Mouse (Mus musculus) heart, embryonic 15.5 days (tissue): Measurements from ENCODE around the gene Gm17949. TPM values are rescaled to one million over a fixed set of nuclear protein-coding genes. Genes with fewer than 3 reads are reported as not detected.

Source experiments
- ATAC-seq: fragments of 200-750 bp; cut with Nextera tagmentation; replicated peaks from 2 replicates; pipeline ENCODE4 v1.8.0; 2017; ENCODE audit warnings: low read depth, moderate TSS enrichment; ENCODE audit not compliant: insufficient number of reproducible peaks, insufficient read depth, low FRiP score
- H3K27ac ChIP-seq: fragments of 300-500 bp; sonication (generic); 2 replicates; pipeline ENCODE4 v1.5.1; 2015; ENCODE audit warnings: mild to moderate bottlenecking, inconsistent platforms
- H3K27me3 ChIP-seq: fragments of 300-500 bp; sonication (generic); 2 replicates; pipeline ENCODE4 v1.6.1; 2015; ENCODE audit warnings: inconsistent platforms
- H3K36me3 ChIP-seq: fragments of 300-500 bp; sonication (generic); 2 replicates; pipeline ENCODE4 v1.6.1; 2015; ENCODE audit warnings: mild to moderate bottlenecking, inconsistent platforms
- H3K4me1 ChIP-seq: fragments of 300-500 bp; sonication (generic); replicated peaks from 2 replicates; pipeline ENCODE4 v1.6.1; 2015; ENCODE audit warnings: inconsistent platforms
- H3K4me2 ChIP-seq: fragments of 300-500 bp; sonication (generic); 2 replicates; pipeline ENCODE4 v1.6.1; 2015; ENCODE audit warnings: inconsistent platforms, mild to moderate bottlenecking, moderate library complexity
- H3K4me3 ChIP-seq: fragments of 300-500 bp; sonication (generic); 2 replicates; pipeline ENCODE4 v1.5.1; 2015; ENCODE audit warnings: mild to moderate bottlenecking, inconsistent platforms
- H3K9ac ChIP-seq: fragments of 300-500 bp; sonication (generic); 2 replicates; pipeline ENCODE4 v1.6.1; 2015; ENCODE audit warnings: mild to moderate bottlenecking, inconsistent platforms
- H3K9me3 ChIP-seq: fragments of 300-500 bp; sonication (generic); replicated peaks from 2 replicates; pipeline ENCODE4 v1.6.1; 2016; ENCODE audit warnings: inconsistent platforms
- WGBS: fragments of 180-500 bp; shearing (Covaris S2); methylation state at CpG from one replicate; pipeline ENCODE4 v1.1.7; 2015; ENCODE audit warnings: mixed read lengths; 5-methylcytosine and 5-hydroxymethylcytosine counted together
- polyA plus RNA-seq: library from polyadenylated mRNA; unstranded; fragments of >200 nt; fragmentation: Nextera tagmentation; extraction: Ambion mirVana; gene quantifications from 2 replicates; pipeline ENCODE4 v1.2.1, GENCODE M21; 2015

The Gm17949 gene
- polyA plus RNA-seq, 1 experiment from 2014 or later: 0.48 TPM

DNA sequence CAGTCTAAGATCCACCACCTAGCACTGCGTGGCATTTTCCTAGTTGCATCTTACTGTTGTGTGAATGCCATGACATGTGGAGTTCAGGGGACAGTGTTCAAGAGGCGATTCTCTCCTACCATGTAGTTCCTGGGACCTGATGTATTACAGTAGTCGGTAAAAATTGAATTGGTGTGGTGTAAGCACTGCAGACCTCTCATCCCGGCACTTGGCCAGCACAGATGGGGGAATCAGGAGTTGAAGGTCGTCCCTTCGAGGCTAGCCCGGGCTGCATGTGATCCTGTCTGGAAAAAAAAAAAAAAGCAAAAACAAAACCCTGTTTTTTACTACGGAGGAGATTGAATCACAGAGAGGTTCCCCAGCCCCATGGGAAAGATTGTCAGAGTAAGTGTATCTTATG, 16.2 kb upstream of the Gm17949 start:
- WGBS: 82% methylated on average over 8 of the region's 8 CpGs
- H3K27me3 ChIP-seq: no peaks in the 10 kb centered on the region
- no peak overlapping the region for H3K27ac ChIP-seq
- H3K4me1 ChIP-seq: peaks cover 27% of the 10 kb centered on the region
- H3K36me3 ChIP-seq: peaks cover 46% of the 10 kb centered on the region
- H3K9ac ChIP-seq: no peak overlapping the region
- H3K4me3 ChIP-seq: no peak overlapping the region
- H3K4me2 ChIP-seq: no peak overlapping the region
- ATAC-seq: no peak
- no peaks in the 10 kb centered on the region for H3K9me3 ChIP-seq

GRCm38 (mm10) chr17:56996506-56996905, 14.8 kb upstream of the Gm17949 start:
- H3K9me3 ChIP-seq: no peaks in the 10 kb centered on the region
- peak overlapping the region; percentile 86; the same call in 1 of the 2 replicates for H3K4me3 ChIP-seq
- peak overlapping the region; percentile 87 for H3K27ac ChIP-seq
- H3K27me3 ChIP-seq: no peaks in the 10 kb centered on the region
- 61% methylated on average over 2 of the region's 2 CpGs for WGBS
- H3K4me1 ChIP-seq: peaks cover 34% of the 10 kb centered on the region
- peak overlapping the region; percentile 82; the same call in 1 of the 2 replicates for H3K4me2 ChIP-seq
- H3K36me3 ChIP-seq: peaks cover 47% of the 10 kb centered on the region
- no peak overlapping the region for H3K9ac ChIP-seq
- ATAC-seq: no peak

GRCm38 (mm10) chr17:56997029-56997667, 14.1 kb upstream of the Gm17949 start, which contains the start of gene Alkbh7:
Alkbh7 (plus strand) TSS chr17:56997339.
- H3K36me3 ChIP-seq: peaks cover 47% of the 10 kb centered on the region
- H3K9ac ChIP-seq: peak within 1 kb of the TSS; percentile 58
- peak within 1 kb of the TSS; percentile 87 for H3K27ac ChIP-seq
- no peaks in the 10 kb centered on the region for H3K9me3 ChIP-seq
- no peaks in the 10 kb centered on the region for H3K27me3 ChIP-seq
- H3K4me3 ChIP-seq: peak within 1 kb of the TSS; percentile 86
- WGBS: under 1% methylated on average over 38 of the region's 38 CpGs
- H3K4me1 ChIP-seq: peaks cover 36% of the 10 kb centered on the region
- peak; percentile 99 for ATAC-seq
- H3K4me2 ChIP-seq: peak within 1 kb of the TSS; percentile 82

GRCm38 (mm10) chr17:56999414-56999813, 11.9 kb upstream of the Gm17949 start:
- 91% methylated on average over 9 of the region's 9 CpGs for WGBS
- H3K4me3 ChIP-seq: no peak overlapping the region
- peaks cover 42% of the 10 kb centered on the region for H3K36me3 ChIP-seq

GRCm38 (mm10) chr17:56999968-57000609, 11.2 kb upstream of the Gm17949 start, which contains the start of gene Pspn:
Pspn (minus strand) TSS chr17:57000018.
- Histone ChIP-seq H3K9ac (no peak within 1 kb of the TSS), H3K36me3 (peaks cover 40% of the 10 kb centered on the region), H3K27me3 (no peaks in the 10 kb centered on the region), H3K9me3 (no peaks in the 10 kb centered on the region), H3K4me2 (0 out of 2 replicates have a peak within 1 kb of the TSS, but pooled peaks have one; percentile 9), H3K27ac (peak within 1 kb of the TSS; percentile 77), H3K4me1 (peaks cover 36% of the 10 kb centered on the region), H3K4me3 (no peak within 1 kb of the TSS)
- ATAC-seq: no peak
- WGBS: 79% methylated on average over 9 of the region's 9 CpGs

More at GRCm38 (mm10) chr17:56999414-56999813, 11.9 kb upstream of the Gm17949 start:
- no peaks in the 10 kb centered on the region for H3K27me3 ChIP-seq
- no peak overlapping the region for H3K9ac ChIP-seq
- no peak overlapping the region for H3K27ac ChIP-seq
- no peak for ATAC-seq
- H3K4me1 ChIP-seq: peaks cover 36% of the 10 kb centered on the region
- no peaks in the 10 kb centered on the region for H3K9me3 ChIP-seq
- no peak overlapping the region for H3K4me2 ChIP-seq

- H3K9ac ChIP-seq: 0 out of 2 replicates have a peak overlapping the region, but pooled peaks have one; percentile 25
- peaks cover 36% of the 10 kb centered on the region for H3K4me1 ChIP-seq
- no peak overlapping the region for H3K4me3 ChIP-seq
- H3K27ac ChIP-seq: peak overlapping the region; percentile 77
- 15% methylated on average over 8 of the region's 8 CpGs for WGBS
- peak overlapping the region; percentile 9; the same call in 1 of the 2 replicates for H3K4me2 ChIP-seq
- H3K9me3 ChIP-seq: no peaks in the 10 kb centered on the region
- ATAC-seq: no peak
- peaks cover 43% of the 10 kb centered on the region for H3K36me3 ChIP-seq
- H3K27me3 ChIP-seq: no peaks in the 10 kb centered on the region
Measured at GRCm38 (mm10) chr17:57001228-57001627, 10.0 kb upstream of the Gm17949 start.

DNA sequence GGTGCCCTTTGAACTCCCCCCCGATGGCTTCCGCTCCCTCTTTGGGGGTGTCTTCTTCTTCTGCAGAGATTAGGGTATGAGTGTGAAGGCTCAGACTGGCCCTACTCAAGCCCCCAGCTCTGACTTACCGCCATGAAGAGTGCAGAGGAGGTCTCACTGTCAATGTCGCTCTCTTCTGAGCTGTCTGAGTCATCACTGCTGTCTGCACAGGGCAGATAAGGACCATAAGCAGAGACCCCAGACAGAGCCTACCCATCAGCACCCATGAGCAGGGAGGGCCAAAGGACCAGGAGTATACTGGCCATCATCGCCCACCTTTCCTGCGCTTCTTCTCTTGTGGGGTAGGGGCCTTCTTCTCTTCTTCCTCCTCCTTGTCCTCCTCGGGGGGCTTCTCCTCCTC, 7.3 kb upstream of the Gm17949 start:
- WGBS: 76% methylated on average over 7 of the region's 7 CpGs
- Histone ChIP-seq H3K4me1 (peaks cover 20% of the 10 kb centered on the region), H3K9ac (no peak overlapping the region), H3K27ac (no peak overlapping the region), H3K4me3 (no peak overlapping the region), H3K36me3 (peaks cover 70% of the 10 kb centered on the region), H3K4me2 (no peak overlapping the region), H3K9me3 (no peaks in the 10 kb centered on the region), H3K27me3 (no peaks in the 10 kb centered on the region)
- ATAC-seq: no peak

DNA sequence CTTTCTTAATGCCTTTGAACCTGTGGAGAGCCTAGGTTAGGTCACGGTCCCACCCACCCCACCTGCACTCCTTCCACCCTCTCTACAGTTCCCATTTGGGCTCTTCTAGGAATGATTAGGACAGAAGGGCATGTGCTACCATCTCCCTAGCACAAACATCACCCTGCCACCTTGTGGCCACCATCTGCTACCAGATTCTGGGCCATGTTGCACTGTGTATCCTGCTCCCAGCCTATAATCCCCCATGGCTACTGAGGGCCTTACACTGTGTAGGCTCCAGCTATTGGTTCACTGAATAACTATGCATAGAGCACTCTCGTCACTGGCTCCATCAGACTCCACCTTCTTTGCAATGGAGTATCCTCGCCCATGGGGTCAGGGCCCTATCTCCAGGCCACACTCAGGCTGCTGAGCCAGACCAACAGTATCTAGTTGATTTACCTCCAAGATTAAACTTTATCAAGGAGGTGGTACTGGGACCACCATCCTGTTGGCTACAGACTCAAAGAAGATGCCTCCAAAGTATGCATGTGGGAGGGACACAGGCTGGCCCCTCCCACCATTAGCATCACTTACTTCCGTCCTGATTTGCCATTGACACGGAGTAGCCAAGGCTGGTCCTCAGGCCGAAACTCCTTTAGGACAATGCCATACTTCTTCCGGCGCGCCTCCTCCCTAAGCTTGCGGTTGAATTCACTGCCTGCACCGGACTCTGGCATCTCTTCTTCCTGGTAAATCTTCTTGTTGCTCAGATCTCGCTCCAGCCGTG, 3.9 kb upstream of the Gm17949 start:
- H3K9me3 ChIP-seq: no peaks in the 10 kb centered on the region
- no peak overlapping the region for H3K27ac ChIP-seq
- no peak overlapping the region for H3K4me2 ChIP-seq
- H3K27me3 ChIP-seq: no peaks in the 10 kb centered on the region
- H3K9ac ChIP-seq: no peak overlapping the region
- H3K4me3 ChIP-seq: no peak overlapping the region
- no peak for ATAC-seq
- H3K4me1 ChIP-seq: peaks cover 15% of the 10 kb centered on the region
- H3K36me3 ChIP-seq: peaks cover 61% of the 10 kb centered on the region
- 91% methylated on average over 13 of the region's 13 CpGs for WGBS

- Histone ChIP-seq H3K9ac (peak overlapping the region; percentile 72), H3K4me3 (peak overlapping the region; percentile 67), H3K27ac (peak overlapping the region; percentile 72), H3K36me3 (peaks cover 31% of the 10 kb centered on the region), H3K4me1 (peaks cover 19% of the 10 kb centered on the region), H3K27me3 (no peaks in the 10 kb centered on the region), H3K9me3 (no peaks in the 10 kb centered on the region), H3K4me2 (peak overlapping the region; percentile 84)
- ATAC-seq: peak; percentile 16; the same call in 1 of the 2 replicates
- WGBS: under 1% methylated on average over 19 of the region's 19 CpGs
Measured at GRCm38 (mm10) chr17:57010911-57011235, 396 bp upstream of the Gm17949 start.

DNA sequence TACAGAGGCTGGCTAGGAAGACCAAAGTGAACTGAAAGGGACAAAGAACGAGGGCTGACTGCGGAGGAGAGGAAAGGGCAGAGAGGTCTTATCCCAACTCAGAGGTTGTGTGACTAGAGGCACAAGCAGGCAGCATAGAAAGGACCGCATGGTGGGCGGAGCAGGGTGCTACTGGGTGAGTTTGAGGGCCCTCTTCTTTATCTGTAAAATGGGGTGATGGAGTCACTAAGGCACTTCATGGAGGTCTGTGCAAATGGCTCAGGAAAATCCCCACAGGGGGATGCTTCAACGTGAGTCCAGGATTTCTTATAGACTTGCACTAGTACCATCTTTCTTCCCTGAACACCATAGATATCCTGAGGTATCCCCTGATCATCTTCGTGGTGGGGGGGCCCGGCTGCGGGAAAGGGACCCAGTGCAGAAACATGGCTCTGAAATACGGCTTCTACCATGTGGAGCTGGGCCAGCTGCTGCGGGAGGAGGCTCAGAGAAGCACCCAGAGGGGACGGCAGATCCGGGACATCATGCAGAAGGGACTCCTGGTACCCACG, 1.1 kb downstream of the Gm17949 start:
- Histone ChIP-seq H3K27ac (peak overlapping the region; percentile 88), H3K4me2 (peak overlapping the region; percentile 89), H3K27me3 (no peaks in the 10 kb centered on the region), H3K36me3 (peaks cover 16% of the 10 kb centered on the region), H3K9ac (peak overlapping the region; percentile 81; the same call in 1 of the 2 replicates), H3K9me3 (no peaks in the 10 kb centered on the region), H3K4me1 (peaks cover 19% of the 10 kb centered on the region), H3K4me3 (peak overlapping the region; percentile 67)
- ATAC-seq: no peak
- 74% methylated on average over 13 of the region's 13 CpGs for WGBS

DNA sequence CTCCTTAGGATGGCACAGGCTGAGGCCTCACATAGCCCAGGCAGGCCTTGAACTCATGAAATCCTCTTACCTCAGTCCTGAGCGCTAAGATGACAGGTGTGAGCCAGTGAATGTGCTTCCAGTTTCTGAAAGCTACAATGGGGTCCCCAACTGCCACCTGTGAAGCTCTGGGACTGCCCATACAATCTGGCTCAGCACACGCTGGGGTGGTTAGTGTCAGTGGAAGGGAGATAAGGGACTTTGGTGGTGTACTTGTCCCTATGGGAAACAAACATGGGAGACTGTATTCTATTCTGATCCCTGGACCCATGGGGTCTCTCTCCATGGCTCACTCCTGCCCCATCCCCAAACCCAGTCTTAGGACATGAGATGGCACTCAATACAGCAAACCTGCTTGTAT, 8.4 kb downstream of the Gm17949 start:
- Histone ChIP-seq H3K4me3 (no peak overlapping the region), H3K9me3 (no peaks in the 10 kb centered on the region), H3K4me2 (no peak overlapping the region), H3K9ac (no peak overlapping the region), H3K4me1 (no peaks in the 10 kb centered on the region), H3K36me3 (peaks cover 36% of the 10 kb centered on the region), H3K27ac (no peak overlapping the region), H3K27me3 (no peaks in the 10 kb centered on the region)
- ATAC-seq: no peak
- 77% methylated on average over 2 of the region's 2 CpGs for WGBS
